Mouse (Mus musculus): Measurements from ENCODE around the gene Kbtbd2. TPM values are rescaled to one million over a fixed set of nuclear protein-coding genes. Genes with fewer than 3 reads are reported as not detected.
A peak's percentile ranks its signal among the peaks of the same experiment; 100 is the strongest.

The Kbtbd2 gene
- polyA plus RNA-seq, 1 experiment from 2014 or later, result 8.1 TPM

- Histone ChIP-seq H3K4me2 (replicated peaks; ENCODE audit: low read depth) (peak overlapping the region; percentile 80), H3K4me1 (replicated peaks; ENCODE audit: control insufficient read depth, insufficient read depth, low read length) (peaks cover 10% of the 10 kb centered on the region), H3K4me3 (ENCODE audit: low read depth, low read length) (peak overlapping the region; percentile 88), H3K36me3 (ENCODE audit: control insufficient read depth, insufficient read depth) (no peaks in the 10 kb centered on the region), H3K9ac (ENCODE audit: low read depth, low read length) (peak overlapping the region; percentile 93), H3K27me3 (replicated peaks; ENCODE audit: control insufficient read depth, insufficient read depth, low read length) (no peaks in the 10 kb centered on the region), H3K27ac (ENCODE audit: low read depth, low read length) (peak overlapping the region; percentile 99), H3K9me3 (ENCODE audit: control insufficient read depth) (no peaks in the 10 kb centered on the region)
- under 1% methylated on average over 16 of the region's 16 CpGs for WGBS
- peak; percentile 39 for ATAC-seq
- no peak for TF ChIP-seq CTCF (IDR thresholded peaks at IDR 0.05; ENCODE audit: low read depth)
Observed at GRCm38 (mm10) chr6:56796668-56797141, 908 bp downstream of the Kbtbd2 start.

GRCm38 (mm10) chr6:56796232-56796631 lies 1.4 kb downstream of the Kbtbd2 start:
- H3K4me1 ChIP-seq (replicated peaks; ENCODE audit: control insufficient read depth, insufficient read depth, low read length), result peaks cover 10% of the 10 kb centered on the region
- under 1% methylated on average over 8 of the region's 8 CpGs for WGBS
- H3K27me3 ChIP-seq (replicated peaks; ENCODE audit: control insufficient read depth, insufficient read depth, low read length), result no peaks in the 10 kb centered on the region
- ATAC-seq, result no peak
- no peak overlapping the region for H3K27ac ChIP-seq (ENCODE audit: low read depth, low read length)
- TF ChIP-seq CTCF (IDR thresholded peaks at IDR 0.05; ENCODE audit: low read depth), result no peak
- H3K9ac ChIP-seq (ENCODE audit: low read depth, low read length), result peak overlapping the region; percentile 93; the same call in 1 of the 2 replicates
- peak overlapping the region; percentile 88 for H3K4me3 ChIP-seq (ENCODE audit: low read depth, low read length)
- peak overlapping the region; percentile 80 for H3K4me2 ChIP-seq (replicated peaks; ENCODE audit: low read depth)
- H3K36me3 ChIP-seq (ENCODE audit: control insufficient read depth, insufficient read depth), result no peaks in the 10 kb centered on the region
- no peaks in the 10 kb centered on the region for H3K9me3 ChIP-seq (ENCODE audit: control insufficient read depth)

GRCm38 (mm10) chr6:56794834-56795233 lies 2.8 kb downstream of the Kbtbd2 start:
- H3K9me3 ChIP-seq (ENCODE audit: control insufficient read depth), result no peaks in the 10 kb centered on the region
- no peak overlapping the region for H3K4me3 ChIP-seq (ENCODE audit: low read depth, low read length)
- WGBS, result 83% methylated on average over 5 of the region's 5 CpGs
- H3K27me3 ChIP-seq (replicated peaks; ENCODE audit: control insufficient read depth, insufficient read depth, low read length), result no peaks in the 10 kb centered on the region
- ATAC-seq, result no peak
- H3K9ac ChIP-seq (ENCODE audit: low read depth, low read length), result no peak overlapping the region
- H3K27ac ChIP-seq (ENCODE audit: low read depth, low read length), result no peak overlapping the region
- no peak for TF ChIP-seq CTCF (IDR thresholded peaks at IDR 0.05; ENCODE audit: low read depth)
- no peaks in the 10 kb centered on the region for H3K36me3 ChIP-seq (ENCODE audit: control insufficient read depth, insufficient read depth)
- H3K4me2 ChIP-seq (replicated peaks; ENCODE audit: low read depth), result peak overlapping the region; percentile 80
- peaks cover 10% of the 10 kb centered on the region for H3K4me1 ChIP-seq (replicated peaks; ENCODE audit: control insufficient read depth, insufficient read depth, low read length)

- Histone ChIP-seq H3K4me3 (ENCODE audit: low read depth, low read length) (no peak overlapping the region), H3K27ac (ENCODE audit: low read depth, low read length) (no peak overlapping the region), H3K36me3 (ENCODE audit: control insufficient read depth, insufficient read depth) (0 out of 2 replicates have a peak, but pooled peaks cover 2% of the 10 kb centered on the region), H3K4me1 (replicated peaks; ENCODE audit: control insufficient read depth, insufficient read depth, low read length) (peaks cover 10% of the 10 kb centered on the region), H3K9me3 (ENCODE audit: control insufficient read depth) (no peaks in the 10 kb centered on the region), H3K27me3 (replicated peaks; ENCODE audit: control insufficient read depth, insufficient read depth, low read length) (no peaks in the 10 kb centered on the region), H3K9ac (ENCODE audit: low read depth, low read length) (no peak overlapping the region), H3K4me2 (replicated peaks; ENCODE audit: low read depth) (no peak overlapping the region)
- WGBS, result 45% methylated on average over 3 of the region's 3 CpGs
- TF ChIP-seq CTCF (IDR thresholded peaks at IDR 0.05; ENCODE audit: low read depth), result no peak
- no peak for ATAC-seq
Observed at GRCm38 (mm10) chr6:56789336-56789735, 8.3 kb downstream of the Kbtbd2 start.

GRCm38 (mm10) chr6:56787668-56788067 lies 9.9 kb downstream of the Kbtbd2 start:
- ATAC-seq, result peak; percentile 66
- Histone ChIP-seq H3K9ac (ENCODE audit: low read depth, low read length) (no peak overlapping the region), H3K36me3 (ENCODE audit: control insufficient read depth, insufficient read depth) (0 out of 2 replicates have a peak, but pooled peaks cover 2% of the 10 kb centered on the region), H3K4me2 (replicated peaks; ENCODE audit: low read depth) (peak overlapping the region; percentile 3; the same call in 1 of the 2 replicates), H3K4me3 (ENCODE audit: low read depth, low read length) (no peak overlapping the region), H3K27me3 (replicated peaks; ENCODE audit: control insufficient read depth, insufficient read depth, low read length) (no peaks in the 10 kb centered on the region), H3K27ac (ENCODE audit: low read depth, low read length) (no peak overlapping the region; the same call in 1 of the 2 replicates), H3K4me1 (replicated peaks; ENCODE audit: control insufficient read depth, insufficient read depth, low read length) (peaks cover 17% of the 10 kb centered on the region), H3K9me3 (ENCODE audit: control insufficient read depth) (no peaks in the 10 kb centered on the region)
- TF ChIP-seq CTCF (IDR thresholded peaks at IDR 0.05; ENCODE audit: low read depth), result no peak
- WGBS, result 38% methylated on average over 2 of the region's 2 CpGs

GRCm38 (mm10) chr6:56785068-56785467 lies 12.5 kb downstream of the Kbtbd2 start:
- 65% methylated on average over 5 of the region's 5 CpGs for WGBS
- no peak overlapping the region for H3K9ac ChIP-seq (ENCODE audit: low read depth, low read length)
- ATAC-seq, result no peak
- TF ChIP-seq CTCF (IDR thresholded peaks at IDR 0.05; ENCODE audit: low read depth), result no peak
- H3K36me3 ChIP-seq (ENCODE audit: control insufficient read depth, insufficient read depth), result peaks cover 11% of the 10 kb centered on the region
- H3K4me1 ChIP-seq (replicated peaks; ENCODE audit: control insufficient read depth, insufficient read depth, low read length), result peaks cover 17% of the 10 kb centered on the region
- H3K9me3 ChIP-seq (ENCODE audit: control insufficient read depth), result no peaks in the 10 kb centered on the region
- no peak overlapping the region for H3K27ac ChIP-seq (ENCODE audit: low read depth, low read length)
- H3K4me2 ChIP-seq (replicated peaks; ENCODE audit: low read depth), result no peak overlapping the region
- H3K4me3 ChIP-seq (ENCODE audit: low read depth, low read length), result no peak overlapping the region
- no peaks in the 10 kb centered on the region for H3K27me3 ChIP-seq (replicated peaks; ENCODE audit: control insufficient read depth, insufficient read depth, low read length)

All from intestine, postnatal 0 days (tissue).